Mouse (Mus musculus): Measurements from ENCODE around the gene Fam213a.
"Not testable (repeated sequence)": the region's sequence is repeated elsewhere in the genome, so short reads cannot be mapped to it uniquely, and the experiment has no call there.

Fam213a gene

GRCm38 (mm10) chr14:41013630-41014613, at the start of gene Fam213a:
Gene Fam213a, minus strand, starts transcription at chr14:41013788.
- DNase-seq = peak; percentile 93

GRCm38 (mm10) chr14:41053190-41053589, 39.6 kb upstream of the Fam213a start:
- DNase-seq = not testable (repeated sequence)

- no peak for DNase-seq
These were observed 38.9 kb upstream of the Fam213a start for GRCm38 (mm10) chr14:41052481-41052880.

- DNase-seq = no peak
These were observed 36.9 kb upstream of the Fam213a start for GRCm38 (mm10) chr14:41050471-41050870.

- no peak for DNase-seq
These were observed 33.8 kb upstream of the Fam213a start for GRCm38 (mm10) chr14:41047402-41047801.

- no peak for DNase-seq
These were observed 21.7 kb upstream of the Fam213a start for GRCm38 (mm10) chr14:41035146-41035798.

GRCm38 (mm10) chr14:41033135-41034110, 19.8 kb upstream of the Fam213a start:
- DNase-seq = peak; percentile 68

- DNase-seq = no peak
These were observed 17.5 kb upstream of the Fam213a start for GRCm38 (mm10) chr14:41030989-41031513.

- no peak for DNase-seq
These were observed 15.7 kb upstream of the Fam213a start for GRCm38 (mm10) chr14:41029303-41029702.

- DNase-seq = no peak
These were observed 12.2 kb upstream of the Fam213a start for GRCm38 (mm10) chr14:41025594-41026284.

- no peak for DNase-seq
These were observed 11.5 kb upstream of the Fam213a start for GRCm38 (mm10) chr14:41025087-41025486.

- no peak for DNase-seq
These were observed 7.7 kb upstream of the Fam213a start for GRCm38 (mm10) chr14:41021246-41021645.

GRCm38 (mm10) chr14:41017460-41017859, 3.9 kb upstream of the Fam213a start:
- DNase-seq = no peak

- DNase-seq = no peak
These were observed 1.2 kb upstream of the Fam213a start for GRCm38 (mm10) chr14:41014701-41015240.

- no peak for DNase-seq
These were observed 445 bp downstream of the Fam213a start for GRCm38 (mm10) chr14:41013143-41013542.

GRCm38 (mm10) chr14:41011916-41012315, 1.7 kb downstream of the Fam213a start:
- peak; percentile 87 for DNase-seq

- DNase-seq = peak; percentile 83
These were observed 5.5 kb downstream of the Fam213a start for GRCm38 (mm10) chr14:41008138-41008537.

- no peak for DNase-seq
These were observed 5.9 kb downstream of the Fam213a start for GRCm38 (mm10) chr14:41007641-41008040.

- no peak for DNase-seq
These were observed 6.7 kb downstream of the Fam213a start for GRCm38 (mm10) chr14:41006899-41007298.

GRCm38 (mm10) chr14:41006263-41006662, 7.3 kb downstream of the Fam213a start:
- no peak for DNase-seq

- DNase-seq = no peak
These were observed 7.9 kb downstream of the Fam213a start for GRCm38 (mm10) chr14:41005716-41006115.

Measured in kidney, adult 11 months (tissue).